Mouse (Mus musculus) effector memory CD4-positive, alpha-beta T cell, adult 5 months (primary cell): ENCODE results near the gene Bcl2l11. TPM values are rescaled to one million over a fixed set of nuclear protein-coding genes. Genes with fewer than 3 reads are reported as not detected.

Experiments used
- polyA plus RNA-seq: library from polyadenylated mRNA; unstranded; fragments of 100-300 nt; shearing (Covaris generic); gene quantifications from one replicate; pipeline ENCODE4 v1.2.1, GENCODE M21; 2017

Bcl2l11 gene
- 168 TPM for polyA plus RNA-seq

DNA sequence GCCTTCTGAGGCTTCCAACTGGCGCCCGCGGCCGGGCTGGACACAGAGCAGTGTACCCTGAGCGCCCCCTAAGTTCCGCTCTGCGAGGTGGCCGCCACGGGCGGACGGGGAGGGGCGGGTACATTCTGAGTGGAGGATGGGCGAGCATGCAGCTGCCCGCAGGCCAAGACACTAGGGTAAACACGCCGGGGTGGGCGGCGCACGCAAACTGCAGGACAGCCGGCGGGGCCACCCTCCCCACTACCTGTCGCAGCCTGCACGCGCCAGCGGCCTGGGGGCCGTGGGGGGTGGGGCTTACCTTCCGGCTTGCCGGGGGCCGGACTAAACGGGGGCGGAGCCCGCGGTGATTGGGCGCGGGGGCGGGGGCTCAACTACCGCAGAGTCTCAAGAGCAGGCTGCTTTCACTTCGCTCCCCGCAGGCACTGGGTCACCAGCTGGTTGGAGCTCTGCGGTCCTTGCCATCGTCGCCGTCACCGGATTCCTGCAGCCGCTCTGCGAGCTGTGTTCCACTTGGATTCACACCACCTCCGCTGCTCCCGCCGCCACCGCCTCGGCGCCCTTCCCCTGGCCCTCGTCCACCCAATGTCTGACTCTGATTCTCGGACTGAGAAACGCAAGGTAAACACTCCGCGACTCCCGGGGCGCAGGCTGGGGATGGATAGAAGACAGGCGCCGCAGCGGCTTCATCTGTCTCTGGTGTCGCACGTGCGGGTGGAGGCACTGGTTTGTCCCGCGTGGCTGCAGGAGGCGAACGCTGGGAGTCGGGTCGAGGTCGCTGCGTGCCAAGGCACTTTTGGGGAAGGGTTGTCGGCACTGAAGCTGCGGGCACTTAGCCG lies at the start of gene Bcl2l11:
Gene Bcl2l11 (plus strand): TSS at position 404 of the 836 bp plus-strand sequence.

